Mouse (Mus musculus): Measurements from ENCODE around the gene Zyg11b. TPM values are rescaled to one million over a fixed set of nuclear protein-coding genes. Genes with fewer than 3 reads are reported as not detected.
A peak's percentile ranks its signal among the peaks of the same experiment; 100 is the strongest.

The Zyg11b gene
- 14.0 TPM in 2 replicates for polyA plus RNA-seq (2014; fragmentation: Nextera tagmentation; extraction: Ambion mirVana)

DNA sequence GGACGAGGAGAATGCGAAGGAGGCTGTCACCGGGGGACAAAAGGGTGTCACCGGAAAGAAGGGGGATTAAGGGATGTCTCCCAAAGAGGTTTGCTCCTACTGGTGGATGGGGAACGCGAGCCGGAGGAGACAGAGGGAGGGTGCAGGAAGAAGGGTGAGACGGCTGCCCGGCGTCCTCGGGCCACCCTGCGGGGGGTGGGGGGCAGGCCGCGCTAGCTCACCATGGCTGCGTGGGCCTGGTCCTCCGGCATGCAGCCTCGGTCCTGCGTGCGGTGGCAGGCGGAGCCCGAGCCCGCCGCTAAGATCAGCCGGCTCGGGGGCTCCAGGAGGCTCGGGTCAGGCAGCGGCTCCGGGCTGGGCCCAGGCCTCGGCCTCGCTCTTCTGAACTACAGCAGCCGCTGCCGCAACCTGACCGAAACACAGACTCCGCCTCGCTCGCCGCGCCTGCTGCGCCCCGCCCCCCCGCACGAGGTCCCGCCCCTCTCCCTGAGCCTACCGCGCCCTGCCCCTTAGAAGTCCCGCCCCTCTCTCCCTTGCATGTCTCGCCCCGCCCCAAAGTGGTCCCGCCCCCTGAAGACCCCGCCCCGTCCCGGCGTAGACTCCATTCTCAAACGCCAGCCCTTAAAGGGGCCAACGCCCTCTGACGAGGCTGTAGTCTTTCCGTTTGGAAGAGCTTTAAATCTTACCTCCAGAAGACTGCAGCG lies at the start of gene Zyg11b:
Zyg11b (minus strand) TSS at position 427 of the 704 bp plus-strand sequence.
- Histone ChIP-seq H3K9ac (replicated peaks; ENCODE audit: low read length) (peak within 1 kb of the TSS; percentile 82), H3K4me3 (ENCODE audit: low read depth, low read length) (peak within 1 kb of the TSS; percentile 80), H3K27ac (replicated peaks; ENCODE audit: low read depth, low read length) (peak within 1 kb of the TSS; percentile 65), H3K36me3 (replicated peaks; ENCODE audit: control insufficient read depth, insufficient read depth, low read depth, low read length) (no peaks in the 10 kb centered on the region), H3K9me3 (replicated peaks; ENCODE audit: control insufficient read depth, low read length) (no peaks in the 10 kb centered on the region), H3K27me3 (ENCODE audit: control insufficient read depth, insufficient read depth, low read length) (no peaks in the 10 kb centered on the region), H3K4me1 (ENCODE audit: control insufficient read depth, insufficient read depth, low read length) (no peaks in the 10 kb centered on the region), H3K4me2 (ENCODE audit: low read depth, low read length) (peak within 1 kb of the TSS; percentile 48)
- ATAC-seq (replicated peaks; ENCODE audit: insufficient number of reproducible peaks, low FRiP score, low TSS enrichment, low read depth) = peak; percentile 93
- under 1% methylated on average over 39 of the region's 58 CpGs for WGBS
- peak; percentile 97 for DNase-seq (ENCODE audit: low spot score)

- H3K27me3 ChIP-seq (ENCODE audit: control insufficient read depth, insufficient read depth, low read length) = no peaks in the 10 kb centered on the region
- 29% methylated on average over 8 of the region's 8 CpGs for WGBS
- no peaks in the 10 kb centered on the region for H3K9me3 ChIP-seq (replicated peaks; ENCODE audit: control insufficient read depth, low read length)
- H3K27ac ChIP-seq (replicated peaks; ENCODE audit: low read depth, low read length) = peak overlapping the region; percentile 57
- H3K9ac ChIP-seq (replicated peaks; ENCODE audit: low read length) = no peak overlapping the region
- H3K4me1 ChIP-seq (ENCODE audit: control insufficient read depth, insufficient read depth, low read length) = peaks cover 22% of the 10 kb centered on the region
- ATAC-seq (replicated peaks; ENCODE audit: insufficient number of reproducible peaks, low FRiP score, low TSS enrichment, low read depth) = no peak
- H3K4me3 ChIP-seq (ENCODE audit: low read depth, low read length) = no peak overlapping the region
- H3K4me2 ChIP-seq (ENCODE audit: low read depth, low read length) = no peak overlapping the region
- DNase-seq (ENCODE audit: low spot score) = peak; percentile 39
- H3K36me3 ChIP-seq (replicated peaks; ENCODE audit: control insufficient read depth, insufficient read depth, low read depth, low read length) = no peaks in the 10 kb centered on the region
Measured at GRCm38 (mm10) chr4:108349836-108350547, 49.1 kb upstream of the Zyg11b start.

GRCm38 (mm10) chr4:108349064-108349463 lies 48.2 kb upstream of the Zyg11b start:
- Histone ChIP-seq H3K4me3 (ENCODE audit: low read depth, low read length) (no peak overlapping the region), H3K36me3 (replicated peaks; ENCODE audit: control insufficient read depth, insufficient read depth, low read depth, low read length) (no peaks in the 10 kb centered on the region), H3K27ac (replicated peaks; ENCODE audit: low read depth, low read length) (peak overlapping the region; percentile 75), H3K9me3 (replicated peaks; ENCODE audit: control insufficient read depth, low read length) (no peaks in the 10 kb centered on the region), H3K9ac (replicated peaks; ENCODE audit: low read length) (no peak overlapping the region), H3K4me1 (ENCODE audit: control insufficient read depth, insufficient read depth, low read length) (peaks cover 22% of the 10 kb centered on the region), H3K27me3 (ENCODE audit: control insufficient read depth, insufficient read depth, low read length) (no peaks in the 10 kb centered on the region), H3K4me2 (ENCODE audit: low read depth, low read length) (no peak overlapping the region)
- WGBS = 61% methylated on average over 3 of the region's 3 CpGs
- ATAC-seq (replicated peaks; ENCODE audit: insufficient number of reproducible peaks, low FRiP score, low TSS enrichment, low read depth) (no peak), DNase-seq (ENCODE audit: low spot score) (peak; percentile 33)

- H3K9me3 ChIP-seq (replicated peaks; ENCODE audit: control insufficient read depth, low read length) = no peaks in the 10 kb centered on the region
- no peak overlapping the region for H3K4me3 ChIP-seq (ENCODE audit: low read depth, low read length)
- H3K27ac ChIP-seq (replicated peaks; ENCODE audit: low read depth, low read length) = peak overlapping the region; percentile 75
- DNase-seq (ENCODE audit: low spot score) (peak; percentile 57), ATAC-seq (replicated peaks; ENCODE audit: insufficient number of reproducible peaks, low FRiP score, low TSS enrichment, low read depth) (peak; percentile 15; the same call in 1 of the 2 replicates)
- WGBS = 37% methylated on average over 5 of the region's 5 CpGs
- no peaks in the 10 kb centered on the region for H3K36me3 ChIP-seq (replicated peaks; ENCODE audit: control insufficient read depth, insufficient read depth, low read depth, low read length)
- peaks cover 22% of the 10 kb centered on the region for H3K4me1 ChIP-seq (ENCODE audit: control insufficient read depth, insufficient read depth, low read length)
- no peaks in the 10 kb centered on the region for H3K27me3 ChIP-seq (ENCODE audit: control insufficient read depth, insufficient read depth, low read length)
- H3K9ac ChIP-seq (replicated peaks; ENCODE audit: low read length) = 0 out of 2 replicates have a peak overlapping the region, but pooled peaks have one; percentile 10
- H3K4me2 ChIP-seq (ENCODE audit: low read depth, low read length) = no peak overlapping the region
Measured at GRCm38 (mm10) chr4:108348256-108348875, 47.5 kb upstream of the Zyg11b start.

GRCm38 (mm10) chr4:108347111-108347510 lies 46.2 kb upstream of the Zyg11b start:
- no peak for DNase-seq (ENCODE audit: low spot score)
- no peak for ATAC-seq (replicated peaks; ENCODE audit: insufficient number of reproducible peaks, low FRiP score, low TSS enrichment, low read depth)

DNA sequence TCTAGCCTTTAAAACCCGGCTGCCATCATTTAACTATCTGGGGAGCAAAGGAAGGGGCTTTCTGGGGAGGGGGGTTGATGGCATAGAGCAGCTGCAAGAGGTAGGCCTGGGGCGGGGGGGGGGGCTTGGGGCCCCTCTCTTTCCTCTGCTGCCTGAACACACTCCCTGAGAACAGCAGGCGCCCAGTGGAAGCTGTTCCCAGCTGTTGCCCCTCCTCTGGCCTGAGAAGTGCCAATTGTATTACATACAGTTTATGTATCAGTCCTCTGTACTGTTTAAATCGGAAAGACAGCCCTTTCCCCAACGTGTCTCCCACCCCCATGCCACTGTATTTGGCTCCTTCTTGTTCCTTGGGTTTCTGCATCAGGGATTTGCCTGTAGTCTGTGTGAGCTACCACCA lies 44.9 kb upstream of the Zyg11b start:
- no peaks in the 10 kb centered on the region for H3K9me3 ChIP-seq (replicated peaks; ENCODE audit: control insufficient read depth, low read length)
- no peak for ATAC-seq (replicated peaks; ENCODE audit: insufficient number of reproducible peaks, low FRiP score, low TSS enrichment, low read depth)
- DNase-seq (ENCODE audit: low spot score) = no peak
- no peaks in the 10 kb centered on the region for H3K27me3 ChIP-seq (ENCODE audit: control insufficient read depth, insufficient read depth, low read length)
- H3K9ac ChIP-seq (replicated peaks; ENCODE audit: low read length) = peak overlapping the region; percentile 15; the same call in 1 of the 2 replicates
- 28% methylated on average over 5 of the region's 5 CpGs for WGBS
- no peak overlapping the region for H3K4me3 ChIP-seq (ENCODE audit: low read depth, low read length)
- peak overlapping the region; percentile 63 for H3K27ac ChIP-seq (replicated peaks; ENCODE audit: low read depth, low read length)
- peaks cover 22% of the 10 kb centered on the region for H3K4me1 ChIP-seq (ENCODE audit: control insufficient read depth, insufficient read depth, low read length)
- H3K4me2 ChIP-seq (ENCODE audit: low read depth, low read length) = no peak overlapping the region
- no peaks in the 10 kb centered on the region for H3K36me3 ChIP-seq (replicated peaks; ENCODE audit: control insufficient read depth, insufficient read depth, low read depth, low read length)

More at GRCm38 (mm10) chr4:108347111-108347510, 46.2 kb upstream of the Zyg11b start:
- Histone ChIP-seq H3K4me1 (ENCODE audit: control insufficient read depth, insufficient read depth, low read length) (peaks cover 22% of the 10 kb centered on the region), H3K27me3 (ENCODE audit: control insufficient read depth, insufficient read depth, low read length) (no peaks in the 10 kb centered on the region), H3K4me2 (ENCODE audit: low read depth, low read length) (no peak overlapping the region), H3K27ac (replicated peaks; ENCODE audit: low read depth, low read length) (no peak overlapping the region), H3K36me3 (replicated peaks; ENCODE audit: control insufficient read depth, insufficient read depth, low read depth, low read length) (no peaks in the 10 kb centered on the region), H3K9ac (replicated peaks; ENCODE audit: low read length) (no peak overlapping the region), H3K9me3 (replicated peaks; ENCODE audit: control insufficient read depth, low read length) (no peaks in the 10 kb centered on the region), H3K4me3 (ENCODE audit: low read depth, low read length) (no peak overlapping the region)
- WGBS = 93% methylated on average over 5 of the region's 5 CpGs

- H3K4me1 ChIP-seq (ENCODE audit: control insufficient read depth, insufficient read depth, low read length) = peaks cover 17% of the 10 kb centered on the region
- no peaks in the 10 kb centered on the region for H3K27me3 ChIP-seq (ENCODE audit: control insufficient read depth, insufficient read depth, low read length)
- no peak overlapping the region for H3K4me3 ChIP-seq (ENCODE audit: low read depth, low read length)
- H3K27ac ChIP-seq (replicated peaks; ENCODE audit: low read depth, low read length) = peak overlapping the region; percentile 63
- 0 out of 2 replicates have a peak, but pooled peaks have one; percentile 32 for ATAC-seq (replicated peaks; ENCODE audit: insufficient number of reproducible peaks, low FRiP score, low TSS enrichment, low read depth)
- H3K9me3 ChIP-seq (replicated peaks; ENCODE audit: control insufficient read depth, low read length) = no peaks in the 10 kb centered on the region
- WGBS = 5% methylated on average over 7 of the region's 7 CpGs
- no peak overlapping the region for H3K4me2 ChIP-seq (ENCODE audit: low read depth, low read length)
- no peaks in the 10 kb centered on the region for H3K36me3 ChIP-seq (replicated peaks; ENCODE audit: control insufficient read depth, insufficient read depth, low read depth, low read length)
- no peak overlapping the region for H3K9ac ChIP-seq (replicated peaks; ENCODE audit: low read length)
- peak; percentile 80 for DNase-seq (ENCODE audit: low spot score)
Measured at GRCm38 (mm10) chr4:108344631-108345083, 43.8 kb upstream of the Zyg11b start.

All from embryonic facial prominence, embryonic 11.5 days (tissue).